Mouse (Mus musculus): ENCODE results near the gene Ceacam20. TPM values are rescaled to one million over a fixed set of nuclear protein-coding genes. Genes with fewer than 3 reads are reported as not detected.
A peak's percentile ranks its signal among the peaks of the same experiment; 100 is the strongest.

The Ceacam20 gene
- polyA plus RNA-seq, 1 experiment from 2014 or later: not detected

DNA sequence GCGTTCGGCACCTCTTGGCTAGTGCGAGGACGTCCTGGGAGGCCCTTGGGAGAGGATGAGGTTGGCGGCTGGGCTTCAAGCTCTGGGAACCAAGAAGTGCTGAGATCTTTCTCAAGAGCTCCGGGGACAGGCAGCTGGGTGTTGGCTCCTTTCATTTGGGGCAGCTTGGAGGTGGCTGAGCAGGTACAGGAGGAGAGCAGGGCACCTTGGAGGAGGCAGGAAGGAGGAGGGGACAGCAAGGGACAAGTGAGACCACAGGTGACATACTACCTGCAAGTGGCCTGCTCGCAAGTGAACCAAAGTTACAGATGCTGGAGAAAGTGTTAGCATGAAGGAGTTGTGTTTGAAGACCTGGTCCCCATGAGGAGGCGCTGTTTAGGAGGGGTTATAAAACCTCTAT lies 20.5 kb upstream of the Ceacam20 start:
- Histone ChIP-seq H3K9me3 (ENCODE audit: control insufficient read depth, low read length) (no peaks in the 10 kb centered on the region), H3K9ac (ENCODE audit: low read depth, low read length) (no peak overlapping the region), H3K27me3 (ENCODE audit: control insufficient read depth, insufficient read depth, low read length) (no peaks in the 10 kb centered on the region), H3K4me2 (replicated peaks; ENCODE audit: low read depth, low read length) (no peak overlapping the region), H3K27ac (ENCODE audit: low read depth, low read length) (no peak overlapping the region), H3K36me3 (ENCODE audit: control insufficient read depth, insufficient read depth, low read length) (no peaks in the 10 kb centered on the region), H3K4me3 (ENCODE audit: low read depth, low read length) (no peak overlapping the region), H3K4me1 (replicated peaks; ENCODE audit: control insufficient read depth, insufficient read depth, low read length) (no peaks in the 10 kb centered on the region)
- 93% methylated on average over 8 of the region's 8 CpGs for WGBS
- no peak for ATAC-seq (ENCODE audit: low FRiP score)
- DNase-seq (ENCODE audit: low spot score): no peak

DNA sequence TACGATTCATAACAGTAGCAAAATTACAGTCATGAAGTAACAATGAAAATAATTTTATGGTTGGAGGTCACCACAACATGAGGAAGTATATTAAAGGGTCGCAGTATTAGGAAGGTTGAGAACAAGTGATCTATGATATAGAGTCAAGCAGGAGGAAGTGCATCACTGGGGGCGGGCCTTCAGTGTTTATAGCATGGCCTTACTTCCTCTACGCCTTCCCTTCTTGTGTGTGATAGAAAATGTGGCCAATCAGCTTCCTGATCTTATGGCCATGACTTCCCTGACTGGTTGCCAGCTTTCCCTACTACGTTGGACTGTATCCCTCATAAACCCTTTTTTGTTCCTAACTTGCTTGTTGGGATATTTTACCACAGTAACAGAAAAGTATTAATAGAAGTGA lies 20.0 kb upstream of the Ceacam20 start:
- no peaks in the 10 kb centered on the region for H3K4me1 ChIP-seq (replicated peaks; ENCODE audit: control insufficient read depth, insufficient read depth, low read length)
- no peaks in the 10 kb centered on the region for H3K9me3 ChIP-seq (ENCODE audit: control insufficient read depth, low read length)
- H3K9ac ChIP-seq (ENCODE audit: low read depth, low read length): no peak overlapping the region
- H3K4me2 ChIP-seq (replicated peaks; ENCODE audit: low read depth, low read length): no peak overlapping the region
- H3K36me3 ChIP-seq (ENCODE audit: control insufficient read depth, insufficient read depth, low read length): no peaks in the 10 kb centered on the region
- 89% methylated on average over 5 of the region's 5 CpGs for WGBS
- no peak overlapping the region for H3K27ac ChIP-seq (ENCODE audit: low read depth, low read length)
- DNase-seq (ENCODE audit: low spot score) (no peak), ATAC-seq (ENCODE audit: low FRiP score) (no peak)
- no peaks in the 10 kb centered on the region for H3K27me3 ChIP-seq (ENCODE audit: control insufficient read depth, insufficient read depth, low read length)
- H3K4me3 ChIP-seq (ENCODE audit: low read depth, low read length): no peak overlapping the region

DNA sequence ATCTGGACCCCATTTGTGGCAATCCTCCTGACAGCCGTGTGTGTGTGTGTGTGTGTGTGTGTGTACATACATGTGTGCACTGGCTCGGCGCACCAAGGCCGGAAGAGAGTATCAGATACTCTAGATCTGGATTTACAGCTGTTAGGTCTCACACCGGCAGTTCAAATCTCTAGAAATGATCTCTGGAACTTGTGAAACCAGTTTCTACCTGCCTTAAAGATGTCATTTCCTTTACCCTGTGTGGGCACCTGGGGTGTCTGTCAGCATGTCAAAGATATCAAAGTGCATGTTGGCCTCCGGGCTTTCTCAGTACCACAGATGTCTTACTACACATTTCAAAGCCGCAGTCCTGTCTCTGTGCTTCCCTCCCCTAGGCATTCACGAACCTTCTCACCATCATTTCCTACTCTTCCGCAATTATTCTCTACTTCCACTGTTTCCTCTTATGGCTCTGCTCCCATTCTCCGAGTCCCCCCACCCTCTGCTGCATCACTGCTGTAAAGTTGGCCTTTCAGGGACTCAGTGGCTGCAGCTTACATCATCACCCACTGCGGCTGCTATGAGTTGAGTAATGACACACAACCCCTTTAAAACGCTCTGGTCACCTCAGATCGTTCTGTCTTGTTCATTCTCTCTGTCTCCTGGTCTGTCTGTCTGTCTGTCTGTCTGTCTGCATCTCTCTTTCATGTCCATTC lies 19.2 kb upstream of the Ceacam20 start:
- Histone ChIP-seq H3K27me3 (ENCODE audit: control insufficient read depth, insufficient read depth, low read length) (no peaks in the 10 kb centered on the region), H3K9ac (ENCODE audit: low read depth, low read length) (no peak overlapping the region), H3K36me3 (ENCODE audit: control insufficient read depth, insufficient read depth, low read length) (no peaks in the 10 kb centered on the region), H3K4me3 (ENCODE audit: low read depth, low read length) (no peak overlapping the region), H3K4me2 (replicated peaks; ENCODE audit: low read depth, low read length) (no peak overlapping the region), H3K4me1 (replicated peaks; ENCODE audit: control insufficient read depth, insufficient read depth, low read length) (no peaks in the 10 kb centered on the region), H3K27ac (ENCODE audit: low read depth, low read length) (no peak overlapping the region), H3K9me3 (ENCODE audit: control insufficient read depth, low read length) (no peaks in the 10 kb centered on the region)
- no peak for ATAC-seq (ENCODE audit: low FRiP score)
- DNase-seq (ENCODE audit: low spot score): no peak
- 87% methylated on average over 13 of the region's 13 CpGs for WGBS

DNA sequence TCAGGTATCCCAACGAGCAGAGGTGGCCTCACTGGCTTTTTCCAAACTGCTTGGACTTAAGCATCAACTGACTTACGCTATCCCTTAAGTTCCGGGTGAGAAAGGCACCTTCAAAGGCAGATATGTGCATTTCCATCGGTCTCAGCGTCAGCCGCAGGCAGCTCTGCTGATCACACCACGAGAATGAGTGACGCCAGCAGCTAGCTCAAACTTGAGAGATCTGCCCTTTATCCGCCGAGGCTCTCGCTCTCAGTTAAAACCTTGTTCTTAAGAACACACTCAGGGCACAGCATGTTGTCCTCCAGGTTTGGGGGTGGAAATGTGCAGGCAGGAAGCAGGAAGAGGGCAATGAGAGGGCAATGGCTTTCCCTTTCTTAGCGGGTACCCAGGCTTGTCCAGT lies 16.3 kb upstream of the Ceacam20 start:
- Histone ChIP-seq H3K4me1 (replicated peaks; ENCODE audit: control insufficient read depth, insufficient read depth, low read length) (no peaks in the 10 kb centered on the region), H3K27me3 (ENCODE audit: control insufficient read depth, insufficient read depth, low read length) (no peaks in the 10 kb centered on the region), H3K36me3 (ENCODE audit: control insufficient read depth, insufficient read depth, low read length) (no peaks in the 10 kb centered on the region), H3K4me2 (replicated peaks; ENCODE audit: low read depth, low read length) (no peak overlapping the region), H3K4me3 (ENCODE audit: low read depth, low read length) (no peak overlapping the region), H3K27ac (ENCODE audit: low read depth, low read length) (no peak overlapping the region), H3K9me3 (ENCODE audit: control insufficient read depth, low read length) (no peaks in the 10 kb centered on the region), H3K9ac (ENCODE audit: low read depth, low read length) (no peak overlapping the region)
- DNase-seq (ENCODE audit: low spot score) (no peak), ATAC-seq (ENCODE audit: low FRiP score) (no peak)
- 78% methylated on average over 12 of the region's 12 CpGs for WGBS

DNA sequence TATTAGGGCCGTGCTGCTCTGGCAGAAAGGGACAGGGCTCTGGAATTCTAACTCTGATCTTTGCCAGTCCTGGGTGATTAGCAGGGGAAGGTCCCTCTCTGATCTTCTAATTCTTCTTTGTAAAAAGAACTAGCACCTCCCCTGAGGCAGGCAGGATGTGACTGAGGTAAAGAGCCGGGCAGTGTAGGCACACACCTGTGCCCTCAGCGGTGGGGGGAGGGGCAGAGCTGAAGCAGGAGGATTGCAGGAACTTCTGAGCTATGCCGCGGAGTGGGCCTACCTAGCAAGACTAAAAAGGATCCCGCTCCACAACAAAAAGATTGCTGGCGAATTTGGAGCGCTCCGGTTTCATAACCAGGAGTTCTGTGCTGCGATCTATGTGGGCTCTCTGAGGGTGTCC lies 15.2 kb upstream of the Ceacam20 start:
- no peak overlapping the region for H3K4me2 ChIP-seq (replicated peaks; ENCODE audit: low read depth, low read length)
- H3K36me3 ChIP-seq (ENCODE audit: control insufficient read depth, insufficient read depth, low read length): no peaks in the 10 kb centered on the region
- no peak overlapping the region for H3K27ac ChIP-seq (ENCODE audit: low read depth, low read length)
- WGBS: 62% methylated on average over 10 of the region's 10 CpGs
- no peaks in the 10 kb centered on the region for H3K9me3 ChIP-seq (ENCODE audit: control insufficient read depth, low read length)
- no peak for DNase-seq (ENCODE audit: low spot score)
- no peak for ATAC-seq (ENCODE audit: low FRiP score)
- no peak overlapping the region for H3K9ac ChIP-seq (ENCODE audit: low read depth, low read length)
- no peaks in the 10 kb centered on the region for H3K4me1 ChIP-seq (replicated peaks; ENCODE audit: control insufficient read depth, insufficient read depth, low read length)
- H3K4me3 ChIP-seq (ENCODE audit: low read depth, low read length): no peak overlapping the region
- H3K27me3 ChIP-seq (ENCODE audit: control insufficient read depth, insufficient read depth, low read length): no peaks in the 10 kb centered on the region

DNA sequence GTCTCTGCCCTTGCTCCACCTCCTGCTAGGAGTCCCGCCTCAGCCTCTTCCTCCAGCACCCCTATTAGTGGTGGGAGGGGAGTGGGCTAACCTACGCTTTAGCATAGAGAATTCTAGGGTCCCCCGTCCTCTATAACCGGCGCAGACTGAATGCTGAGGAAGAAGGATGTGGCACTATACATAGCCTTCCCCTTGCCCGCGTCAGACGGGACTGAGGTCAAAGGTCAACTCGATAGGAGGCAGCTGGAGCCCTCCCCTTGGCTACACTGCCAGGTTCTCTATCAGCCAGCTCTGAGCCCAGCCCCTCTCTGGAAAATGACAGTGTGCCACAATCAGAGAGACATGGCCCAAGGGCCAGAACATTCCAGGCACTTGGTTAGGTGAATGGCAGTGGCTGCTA lies 14.6 kb upstream of the Ceacam20 start, which contains the start of gene Igsf23:
Gene Igsf23, minus strand, starts transcription at position 168 of the 400 bp plus-strand sequence.
- Histone ChIP-seq H3K4me1 (replicated peaks; ENCODE audit: control insufficient read depth, insufficient read depth, low read length) (no peaks in the 10 kb centered on the region), H3K36me3 (ENCODE audit: control insufficient read depth, insufficient read depth, low read length) (no peaks in the 10 kb centered on the region), H3K27me3 (ENCODE audit: control insufficient read depth, insufficient read depth, low read length) (no peaks in the 10 kb centered on the region), H3K9me3 (ENCODE audit: control insufficient read depth, low read length) (no peaks in the 10 kb centered on the region), H3K27ac (ENCODE audit: low read depth, low read length) (no peak within 1 kb of the TSS), H3K4me3 (ENCODE audit: low read depth, low read length) (no peak within 1 kb of the TSS), H3K9ac (ENCODE audit: low read depth, low read length) (no peak within 1 kb of the TSS), H3K4me2 (replicated peaks; ENCODE audit: low read depth, low read length) (no peak within 1 kb of the TSS)
- ATAC-seq (ENCODE audit: low FRiP score) (no peak; the same call in 1 of the 2 replicates), DNase-seq (ENCODE audit: low spot score) (no peak)
- WGBS: 55% methylated on average over 9 of the region's 9 CpGs

DNA sequence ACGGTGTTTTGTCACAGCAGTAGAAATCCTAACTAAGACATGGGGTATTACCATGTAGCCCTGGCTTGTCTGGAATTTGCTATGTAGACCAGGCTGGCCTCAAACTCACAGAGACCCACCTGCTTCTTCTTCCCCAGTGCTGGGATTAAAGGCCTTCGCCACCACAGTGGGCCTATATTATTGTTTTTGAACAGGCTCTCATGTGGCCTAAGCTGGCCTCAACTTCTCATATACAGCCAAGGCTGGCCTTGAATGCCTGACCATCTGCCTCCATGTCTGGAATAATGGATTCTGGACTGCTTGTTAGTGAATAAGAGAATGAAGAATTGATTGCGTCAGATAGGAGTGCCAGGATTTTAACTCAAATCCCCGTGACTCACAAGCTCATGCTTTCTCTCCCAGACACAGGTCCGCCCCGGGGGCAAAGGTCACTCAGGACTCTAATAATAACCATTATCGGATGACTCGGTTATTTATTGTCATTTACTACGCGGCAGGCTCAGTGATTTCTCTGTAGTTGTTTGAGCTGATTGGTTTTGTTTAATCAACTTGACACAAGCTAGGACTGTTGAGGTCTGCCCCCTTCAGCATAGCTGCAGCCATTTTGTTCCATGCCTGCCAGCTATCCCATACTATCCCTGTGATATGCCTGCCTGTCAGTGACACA lies 12.8 kb upstream of the Ceacam20 start:
- Histone ChIP-seq H3K27ac (ENCODE audit: low read depth, low read length) (no peak overlapping the region), H3K4me2 (replicated peaks; ENCODE audit: low read depth, low read length) (no peak overlapping the region), H3K9ac (ENCODE audit: low read depth, low read length) (no peak overlapping the region), H3K9me3 (ENCODE audit: control insufficient read depth, low read length) (no peaks in the 10 kb centered on the region), H3K27me3 (ENCODE audit: control insufficient read depth, insufficient read depth, low read length) (no peaks in the 10 kb centered on the region), H3K36me3 (ENCODE audit: control insufficient read depth, insufficient read depth, low read length) (no peaks in the 10 kb centered on the region), H3K4me3 (ENCODE audit: low read depth, low read length) (no peak overlapping the region), H3K4me1 (replicated peaks; ENCODE audit: control insufficient read depth, insufficient read depth, low read length) (no peaks in the 10 kb centered on the region)
- no peak for DNase-seq (ENCODE audit: low spot score)
- peak; percentile 30; the same call in 1 of the 2 replicates for ATAC-seq (ENCODE audit: low FRiP score)
- WGBS: 52% methylated on average over 10 of the region's 10 CpGs

DNA sequence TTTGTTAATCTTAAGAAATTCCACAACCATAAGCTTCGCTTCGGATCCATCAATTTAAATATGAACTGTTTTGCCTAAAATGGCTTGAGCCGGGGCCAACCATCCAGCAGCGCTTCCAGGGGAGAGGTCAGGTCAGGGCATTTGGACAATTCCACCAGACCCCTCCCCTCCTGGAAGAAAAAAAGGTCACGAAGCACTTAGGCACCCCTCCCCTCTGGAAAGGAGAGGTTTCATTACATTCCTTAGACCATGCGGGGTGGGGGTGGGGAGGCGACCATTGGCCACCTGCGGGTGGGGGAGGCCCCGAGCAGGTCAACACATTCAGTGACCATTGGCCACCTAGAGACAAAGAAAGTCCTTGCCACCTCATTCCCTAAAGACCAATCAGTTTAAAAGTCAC lies 12.2 kb upstream of the Ceacam20 start:
- H3K36me3 ChIP-seq (ENCODE audit: control insufficient read depth, insufficient read depth, low read length): no peaks in the 10 kb centered on the region
- H3K4me2 ChIP-seq (replicated peaks; ENCODE audit: low read depth, low read length): no peak overlapping the region
- H3K9ac ChIP-seq (ENCODE audit: low read depth, low read length): no peak overlapping the region
- H3K27me3 ChIP-seq (ENCODE audit: control insufficient read depth, insufficient read depth, low read length): no peaks in the 10 kb centered on the region
- H3K27ac ChIP-seq (ENCODE audit: low read depth, low read length): no peak overlapping the region
- no peaks in the 10 kb centered on the region for H3K4me1 ChIP-seq (replicated peaks; ENCODE audit: control insufficient read depth, insufficient read depth, low read length)
- H3K9me3 ChIP-seq (ENCODE audit: control insufficient read depth, low read length): no peaks in the 10 kb centered on the region
- H3K4me3 ChIP-seq (ENCODE audit: low read depth, low read length): no peak overlapping the region
- ATAC-seq (ENCODE audit: low FRiP score): 0 out of 2 replicates have a peak, but pooled peaks have one; percentile 19
- no peak for DNase-seq (ENCODE audit: low spot score)
- 35% methylated on average over 9 of the region's 9 CpGs for WGBS

DNA sequence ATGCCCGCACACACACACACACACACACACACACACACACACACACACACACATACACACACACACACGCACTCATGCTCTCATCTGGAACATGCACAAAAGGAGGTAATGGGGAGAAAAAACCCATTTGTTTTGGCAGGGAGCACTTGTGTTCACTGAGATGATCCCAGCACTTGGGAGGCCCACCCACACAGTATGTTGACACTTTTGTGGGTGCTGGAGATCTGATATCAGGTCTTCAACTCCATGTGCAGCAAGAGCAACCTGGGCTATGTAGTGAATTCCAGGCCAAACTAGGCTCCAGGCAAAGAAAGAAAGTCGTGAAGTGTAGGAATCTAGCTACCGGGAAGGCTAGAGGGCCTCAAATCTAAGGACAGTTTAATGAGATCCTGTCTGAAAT lies 9.4 kb upstream of the Ceacam20 start:
- DNase-seq (ENCODE audit: low spot score): no peak
- Histone ChIP-seq H3K27me3 (ENCODE audit: control insufficient read depth, insufficient read depth, low read length) (no peaks in the 10 kb centered on the region), H3K9ac (ENCODE audit: low read depth, low read length) (no peak overlapping the region), H3K27ac (ENCODE audit: low read depth, low read length) (no peak overlapping the region), H3K4me2 (replicated peaks; ENCODE audit: low read depth, low read length) (no peak overlapping the region), H3K4me3 (ENCODE audit: low read depth, low read length) (no peak overlapping the region), H3K9me3 (ENCODE audit: control insufficient read depth, low read length) (no peaks in the 10 kb centered on the region), H3K36me3 (ENCODE audit: control insufficient read depth, insufficient read depth, low read length) (no peaks in the 10 kb centered on the region), H3K4me1 (replicated peaks; ENCODE audit: control insufficient read depth, insufficient read depth, low read length) (no peaks in the 10 kb centered on the region)
- 83% methylated on average over 4 of the region's 4 CpGs for WGBS
- no peak for ATAC-seq (ENCODE audit: low FRiP score)

Data from hindbrain, embryonic 11.5 days (tissue).